Mouse (Mus musculus): ENCODE measurements around the gene 1700020D05Rik.

DNA sequence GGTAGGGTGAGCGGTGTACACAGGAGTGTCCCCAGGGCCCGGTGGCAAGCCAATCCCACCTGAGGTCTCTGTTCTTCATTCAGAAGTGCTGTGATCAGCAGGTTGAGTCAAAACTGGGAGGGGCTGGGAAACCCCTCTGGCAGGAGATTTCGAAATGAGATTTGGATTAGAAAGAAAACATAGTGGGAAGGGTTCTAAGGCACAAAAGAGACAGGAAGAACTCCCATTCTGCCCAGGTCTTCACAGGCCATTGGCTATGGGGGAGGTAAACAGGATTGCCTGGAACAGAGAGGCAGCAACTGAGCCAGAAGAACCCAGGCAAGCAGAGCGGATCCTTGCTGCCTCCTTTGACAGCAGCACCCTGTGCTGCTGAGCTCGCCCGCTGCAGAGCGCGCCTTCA is 35.2 kb upstream of the 1700020D05Rik start:
- TF ChIP-seq CTCF (IDR thresholded peaks at IDR 0.05) (no peak), EP300 (IDR thresholded peaks at IDR 0.05) (no peak)

All from lung, postnatal 0 days (tissue).